Mouse (Mus musculus) intestine, embryonic 14.5 days (tissue): Measurements from ENCODE around the gene Ces4a. TPM values are rescaled to one million over a fixed set of nuclear protein-coding genes. Genes with fewer than 3 reads are reported as not detected.

Experiments used
- ATAC-seq: fragments of 200-750 bp; cut with Nextera tagmentation; replicated peaks from 2 replicates; pipeline ENCODE4 v1.8.0; 2017; ENCODE audit warnings: low read depth, moderate number of reproducible peaks, moderate TSS enrichment, moderate library complexity; ENCODE audit not compliant: low FRiP score, low TSS enrichment
- DNase-seq: peaks from one replicate; pipeline ENCODE4 v3.0.0-alpha.2; 2018; ENCODE audit warnings: low spot score
- H3K27ac ChIP-seq: fragments of 300-500 bp; sonication (generic); 2 replicates; pipeline ENCODE4 v1.5.1; 2014; ENCODE audit warnings: low read depth, mild to moderate bottlenecking, control low read depth
- H3K27me3 ChIP-seq: fragments of 300-500 bp; sonication (generic); replicated peaks from 2 replicates; pipeline ENCODE4 v1.6.1; 2014; ENCODE audit warnings: low read length, control low read depth; ENCODE audit not compliant: control insufficient read depth, insufficient read depth
- H3K36me3 ChIP-seq: fragments of 300-500 bp; sonication (generic); 2 replicates; pipeline ENCODE4 v1.6.1; 2014; ENCODE audit warnings: low read length, control low read depth; ENCODE audit not compliant: control insufficient read depth, insufficient read depth
- H3K4me1 ChIP-seq: fragments of 300-500 bp; sonication (generic); replicated peaks from 2 replicates; pipeline ENCODE4 v1.6.1; 2014; ENCODE audit warnings: low read length, control low read depth, mixed read lengths; ENCODE audit not compliant: control insufficient read depth, insufficient read depth
- H3K4me2 ChIP-seq: fragments of 300-500 bp; sonication (generic); 2 replicates; pipeline ENCODE4 v1.6.1; 2014; ENCODE audit warnings: low read length
- H3K4me3 ChIP-seq: fragments of 300-500 bp; sonication (generic); 2 replicates; pipeline ENCODE4 v1.5.1; 2014; ENCODE audit warnings: low read depth, low read length, control low read depth, mixed read lengths
- H3K9ac ChIP-seq: fragments of 300-500 bp; sonication (generic); 2 replicates; pipeline ENCODE4 v1.6.1; 2014; ENCODE audit warnings: mild to moderate bottlenecking, low read length
- H3K9me3 ChIP-seq: fragments of 300-500 bp; sonication (generic); 2 replicates; pipeline ENCODE4 v1.6.1; 2016; ENCODE audit warnings: low read length, control low read depth; ENCODE audit not compliant: control insufficient read depth
- WGBS: fragments of 180-500 bp; shearing (Covaris S2); extraction: QIAGEN DNeasy Blood & Tissue Kit; methylation state at CpG from one replicate; pipeline ENCODE4 v1.1.7; 2014; 5-methylcytosine and 5-hydroxymethylcytosine counted together
- polyA plus RNA-seq: library from polyadenylated mRNA; unstranded; fragments of >200 nt; fragmentation: Nextera tagmentation; extraction: Ambion mirVana; gene quantifications from 2 replicates; pipeline ENCODE4 v1.2.1, GENCODE M21; 2014

Gene Ces4a
- polyA plus RNA-seq, 1 experiment from 2014 or later: not detected

- H3K27me3 ChIP-seq: no peaks in the 10 kb centered on the region
- WGBS: 43% methylated on average over 3 of the region's 3 CpGs
- no peaks in the 10 kb centered on the region for H3K36me3 ChIP-seq
- H3K4me1 ChIP-seq: peaks cover 13% of the 10 kb centered on the region; the same call in 1 of the 2 replicates
- H3K4me3 ChIP-seq: no peak overlapping the region
- no peak overlapping the region for H3K4me2 ChIP-seq
- no peak overlapping the region for H3K9ac ChIP-seq
- ATAC-seq (no peak), DNase-seq (no peak)
- no peaks in the 10 kb centered on the region for H3K9me3 ChIP-seq
- H3K27ac ChIP-seq: no peak overlapping the region
Measured at GRCm38 (mm10) chr8:105161121-105161652, 29.6 kb downstream of the Ces4a start.

GRCm38 (mm10) chr8:105164272-105164902, 32.8 kb downstream of the Ces4a start:
- 20% methylated on average over 6 of the region's 6 CpGs for WGBS
- H3K36me3 ChIP-seq: no peaks in the 10 kb centered on the region
- no peak overlapping the region for H3K4me2 ChIP-seq
- H3K9me3 ChIP-seq: no peaks in the 10 kb centered on the region
- ATAC-seq (peak; percentile 47; the same call in 1 of the 2 replicates), DNase-seq (peak; percentile 63)
- H3K4me3 ChIP-seq: no peak overlapping the region
- H3K4me1 ChIP-seq: peaks cover 13% of the 10 kb centered on the region; the same call in 1 of the 2 replicates
- H3K9ac ChIP-seq: no peak overlapping the region
- no peaks in the 10 kb centered on the region for H3K27me3 ChIP-seq
- peak overlapping the region; percentile 64 for H3K27ac ChIP-seq

- no peak overlapping the region for H3K9ac ChIP-seq
- H3K4me2 ChIP-seq: no peak overlapping the region
- H3K4me3 ChIP-seq: no peak overlapping the region
- H3K4me1 ChIP-seq: peaks cover 18% of the 10 kb centered on the region
- no peaks in the 10 kb centered on the region for H3K36me3 ChIP-seq
- WGBS: 82% methylated on average over 2 of the region's 2 CpGs
- peak overlapping the region; percentile 64; the same call in 1 of the 2 replicates for H3K27ac ChIP-seq
- no peaks in the 10 kb centered on the region for H3K9me3 ChIP-seq
- H3K27me3 ChIP-seq: no peaks in the 10 kb centered on the region
- DNase-seq: no peak
- ATAC-seq: no peak
Measured at GRCm38 (mm10) chr8:105165191-105165590, 33.6 kb downstream of the Ces4a start.

DNA sequence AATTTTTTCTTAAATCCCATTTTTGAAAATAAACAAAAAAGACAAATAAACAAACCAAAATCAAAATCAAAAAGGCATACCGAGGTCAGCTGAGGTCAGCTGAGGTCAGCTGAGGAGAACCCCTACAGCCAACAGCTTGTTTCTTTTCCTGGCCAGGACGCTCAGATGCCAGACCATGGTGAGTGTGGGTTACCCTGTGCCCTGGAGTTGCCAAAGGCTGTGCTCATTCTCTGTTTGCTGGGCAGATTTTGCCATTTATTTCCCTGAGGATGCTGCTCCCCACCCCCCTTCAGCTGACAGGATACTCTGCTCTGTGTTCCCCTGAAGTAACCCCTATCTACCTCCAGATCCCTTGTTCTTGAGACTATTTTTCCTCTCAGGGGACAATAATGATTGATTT, 35.5 kb downstream of the Ces4a start:
- ATAC-seq (no peak), DNase-seq (no peak)
- WGBS: 82% methylated on average over 2 of the region's 2 CpGs
- Histone ChIP-seq H3K27ac (no peak overlapping the region), H3K36me3 (no peaks in the 10 kb centered on the region), H3K4me2 (no peak overlapping the region), H3K4me1 (peaks cover 20% of the 10 kb centered on the region), H3K9me3 (no peaks in the 10 kb centered on the region), H3K9ac (no peak overlapping the region), H3K4me3 (no peak overlapping the region), H3K27me3 (no peaks in the 10 kb centered on the region)

GRCm38 (mm10) chr8:105169582-105169981, 38.0 kb downstream of the Ces4a start:
- Histone ChIP-seq H3K27ac (0 out of 2 replicates have a peak overlapping the region, but pooled peaks have one; percentile 99), H3K27me3 (no peaks in the 10 kb centered on the region), H3K36me3 (peaks cover 3% of the 10 kb centered on the region; the same call in 1 of the 2 replicates), H3K9ac (peak overlapping the region; percentile 98), H3K4me3 (peak overlapping the region; percentile 85), H3K4me2 (peak overlapping the region; percentile 68), H3K4me1 (peaks cover 13% of the 10 kb centered on the region), H3K9me3 (no peaks in the 10 kb centered on the region)
- DNase-seq (no peak), ATAC-seq (no peak)
- 21% methylated on average over 3 of the region's 3 CpGs for WGBS

- H3K4me1 ChIP-seq: peaks cover 9% of the 10 kb centered on the region
- H3K27ac ChIP-seq: peak overlapping the region; percentile 99
- H3K9me3 ChIP-seq: no peaks in the 10 kb centered on the region
- H3K9ac ChIP-seq: peak overlapping the region; percentile 98
- no peaks in the 10 kb centered on the region for H3K27me3 ChIP-seq
- H3K4me2 ChIP-seq: peak overlapping the region; percentile 68
- no peak for DNase-seq
- H3K36me3 ChIP-seq: peaks cover 3% of the 10 kb centered on the region; the same call in 1 of the 2 replicates
- WGBS: under 1% methylated on average over 5 of the region's 5 CpGs
- H3K4me3 ChIP-seq: peak overlapping the region; percentile 85
- ATAC-seq: peak; percentile 42
Measured at GRCm38 (mm10) chr8:105170041-105170380, 38.4 kb downstream of the Ces4a start.

- ATAC-seq (peak; percentile 96), DNase-seq (peak; percentile 93)
- peak within 1 kb of the TSS; percentile 85 for H3K4me3 ChIP-seq
- peak within 1 kb of the TSS; percentile 99 for H3K27ac ChIP-seq
- H3K9me3 ChIP-seq: no peaks in the 10 kb centered on the region
- no peaks in the 10 kb centered on the region for H3K27me3 ChIP-seq
- H3K36me3 ChIP-seq: peaks cover 3% of the 10 kb centered on the region; the same call in 1 of the 2 replicates
- H3K4me1 ChIP-seq: peaks cover 9% of the 10 kb centered on the region
- H3K9ac ChIP-seq: peak within 1 kb of the TSS; percentile 98
- H3K4me2 ChIP-seq: peak within 1 kb of the TSS; percentile 76
- WGBS: under 1% methylated on average over 71 of the region's 86 CpGs
Measured at GRCm38 (mm10) chr8:105170381-105171115, 38.9 kb downstream of the Ces4a start, which contains the start of gene Cbfb. TSS of gene Cbfb (plus strand) at chr8:105170674.

- WGBS: under 1% methylated on average over 86 of the region's 92 CpGs
- H3K9ac ChIP-seq: peak overlapping the region; percentile 98
- no peaks in the 10 kb centered on the region for H3K9me3 ChIP-seq
- ATAC-seq (peak; percentile 51), DNase-seq (peak; percentile 89)
- peak overlapping the region; percentile 99 for H3K27ac ChIP-seq
- H3K4me3 ChIP-seq: peak overlapping the region; percentile 85
- H3K4me1 ChIP-seq: peaks cover 9% of the 10 kb centered on the region
- H3K36me3 ChIP-seq: peaks cover 10% of the 10 kb centered on the region; the same call in 1 of the 2 replicates
- H3K27me3 ChIP-seq: no peaks in the 10 kb centered on the region
- H3K4me2 ChIP-seq: peak overlapping the region; percentile 76
Measured at GRCm38 (mm10) chr8:105171116-105172002, 39.8 kb downstream of the Ces4a start.
